Mouse (Mus musculus): Measurements from ENCODE around the gene Tdg. TPM values are rescaled to one million over a fixed set of nuclear protein-coding genes. Genes with fewer than 3 reads are reported as not detected.

Tdg gene
- polyA plus RNA-seq, 1 experiment from 2014 or later: 112 TPM

GRCm38 (mm10) chr10:82634348-82634747 is 4.7 kb downstream of the Tdg start:
- no peak overlapping the region for H3K27ac ChIP-seq (ENCODE audit: poor library complexity, severe bottlenecking)
- H3K4me3 ChIP-seq: no peak overlapping the region
- no peaks in the 10 kb centered on the region for H3K9me3 ChIP-seq (replicated peaks)
- H3K27me3 ChIP-seq (replicated peaks): no peaks in the 10 kb centered on the region
- H3K36me3 ChIP-seq: peaks cover 58% of the 10 kb centered on the region
- 96% methylated on average over 7 of the region's 7 CpGs for WGBS
- ATAC-seq (ENCODE audit: insufficient number of reproducible peaks, low FRiP score): no peak
- peaks cover 15% of the 10 kb centered on the region for H3K4me1 ChIP-seq (replicated peaks)
- no peak overlapping the region for H3K9ac ChIP-seq
- H3K4me2 ChIP-seq: no peak overlapping the region

- no peak overlapping the region for H3K4me3 ChIP-seq
- H3K27me3 ChIP-seq (replicated peaks): no peaks in the 10 kb centered on the region
- no peak for ATAC-seq (ENCODE audit: insufficient number of reproducible peaks, low FRiP score)
- no peak overlapping the region for H3K27ac ChIP-seq (ENCODE audit: poor library complexity, severe bottlenecking)
- peaks cover 76% of the 10 kb centered on the region for H3K36me3 ChIP-seq
- no peak overlapping the region for H3K4me2 ChIP-seq
- 94% methylated on average over 3 of the region's 3 CpGs for WGBS
- no peak overlapping the region for H3K9ac ChIP-seq
- H3K9me3 ChIP-seq (replicated peaks): no peaks in the 10 kb centered on the region
- peaks cover 5% of the 10 kb centered on the region for H3K4me1 ChIP-seq (replicated peaks)
These were observed 6.7 kb downstream of the Tdg start for GRCm38 (mm10) chr10:82636321-82636720.

GRCm38 (mm10) chr10:82639032-82639698 is 9.5 kb downstream of the Tdg start:
- no peak overlapping the region for H3K4me2 ChIP-seq
- peaks cover 81% of the 10 kb centered on the region for H3K36me3 ChIP-seq
- no peak overlapping the region for H3K27ac ChIP-seq (ENCODE audit: poor library complexity, severe bottlenecking)
- H3K4me3 ChIP-seq: no peak overlapping the region
- ATAC-seq (ENCODE audit: insufficient number of reproducible peaks, low FRiP score): no peak
- no peaks in the 10 kb centered on the region for H3K27me3 ChIP-seq (replicated peaks)
- H3K9me3 ChIP-seq (replicated peaks): no peaks in the 10 kb centered on the region
- WGBS: 90% methylated on average over 8 of the region's 8 CpGs
- no peak overlapping the region for H3K9ac ChIP-seq
- no peaks in the 10 kb centered on the region for H3K4me1 ChIP-seq (replicated peaks)

- Histone ChIP-seq H3K27ac (ENCODE audit: poor library complexity, severe bottlenecking) (no peak overlapping the region), H3K9ac (no peak overlapping the region), H3K27me3 (replicated peaks) (no peaks in the 10 kb centered on the region), H3K36me3 (peaks cover 87% of the 10 kb centered on the region), H3K4me1 (replicated peaks) (no peaks in the 10 kb centered on the region), H3K4me2 (no peak overlapping the region), H3K9me3 (replicated peaks) (no peaks in the 10 kb centered on the region), H3K4me3 (no peak overlapping the region)
- ATAC-seq (ENCODE audit: insufficient number of reproducible peaks, low FRiP score): no peak
- 94% methylated on average over 9 of the region's 9 CpGs for WGBS
These were observed 11.9 kb downstream of the Tdg start for GRCm38 (mm10) chr10:82641481-82641880.

- H3K4me2 ChIP-seq: no peak overlapping the region
- ATAC-seq (ENCODE audit: insufficient number of reproducible peaks, low FRiP score): no peak
- no peaks in the 10 kb centered on the region for H3K4me1 ChIP-seq (replicated peaks)
- no peak overlapping the region for H3K9ac ChIP-seq
- no peak overlapping the region for H3K4me3 ChIP-seq
- H3K27ac ChIP-seq (ENCODE audit: poor library complexity, severe bottlenecking): no peak overlapping the region
- peaks cover 75% of the 10 kb centered on the region for H3K36me3 ChIP-seq
- 95% methylated on average over 8 of the region's 8 CpGs for WGBS
- no peaks in the 10 kb centered on the region for H3K9me3 ChIP-seq (replicated peaks)
- H3K27me3 ChIP-seq (replicated peaks): no peaks in the 10 kb centered on the region
These were observed 16.5 kb downstream of the Tdg start for GRCm38 (mm10) chr10:82646083-82646482.

- ATAC-seq (ENCODE audit: insufficient number of reproducible peaks, low FRiP score): no peak
These were observed 17.7 kb downstream of the Tdg start for GRCm38 (mm10) chr10:82647205-82647811.

GRCm38 (mm10) chr10:82651221-82651620 is 21.6 kb downstream of the Tdg start:
- WGBS: 88% methylated on average over 5 of the region's 5 CpGs
- Histone ChIP-seq H3K4me2 (no peak overlapping the region), H3K4me3 (no peak overlapping the region), H3K36me3 (peaks cover 43% of the 10 kb centered on the region), H3K9ac (no peak overlapping the region), H3K27ac (ENCODE audit: poor library complexity, severe bottlenecking) (no peak overlapping the region), H3K9me3 (replicated peaks) (no peaks in the 10 kb centered on the region), H3K27me3 (replicated peaks) (no peaks in the 10 kb centered on the region), H3K4me1 (replicated peaks) (no peaks in the 10 kb centered on the region)
- ATAC-seq (ENCODE audit: insufficient number of reproducible peaks, low FRiP score): no peak

More at GRCm38 (mm10) chr10:82647205-82647811, 17.7 kb downstream of the Tdg start:
- no peak overlapping the region for H3K27ac ChIP-seq (ENCODE audit: poor library complexity, severe bottlenecking)
- H3K27me3 ChIP-seq (replicated peaks): no peaks in the 10 kb centered on the region
- H3K36me3 ChIP-seq: peaks cover 75% of the 10 kb centered on the region
- H3K9me3 ChIP-seq (replicated peaks): no peaks in the 10 kb centered on the region
- no peaks in the 10 kb centered on the region for H3K4me1 ChIP-seq (replicated peaks)
- whole genome bisulfite sequencing: 85% methylated on average over 17 of the region's 17 CpGs
- H3K4me2 ChIP-seq: no peak overlapping the region
- no peak overlapping the region for H3K9ac ChIP-seq
- H3K4me3 ChIP-seq: no peak overlapping the region

- no peaks in the 10 kb centered on the region for H3K4me1 ChIP-seq (replicated peaks)
- H3K4me2 ChIP-seq: no peak overlapping the region
- ATAC-seq (ENCODE audit: insufficient number of reproducible peaks, low FRiP score): no peak
- no peaks in the 10 kb centered on the region for H3K27me3 ChIP-seq (replicated peaks)
- 63% methylated on average over 5 of the region's 5 CpGs for WGBS
- no peak overlapping the region for H3K4me3 ChIP-seq
- H3K27ac ChIP-seq (ENCODE audit: poor library complexity, severe bottlenecking): no peak overlapping the region
- H3K9me3 ChIP-seq (replicated peaks): no peaks in the 10 kb centered on the region
- peaks cover 31% of the 10 kb centered on the region for H3K36me3 ChIP-seq
- no peak overlapping the region for H3K9ac ChIP-seq
These were observed 23.0 kb downstream of the Tdg start for GRCm38 (mm10) chr10:82652625-82653024.

GRCm38 (mm10) chr10:82654581-82654980 is 25.0 kb downstream of the Tdg start:
- Histone ChIP-seq H3K36me3 (peaks cover 23% of the 10 kb centered on the region), H3K4me2 (no peak overlapping the region), H3K4me1 (replicated peaks) (0 out of 2 replicates have a peak, but pooled peaks cover 4% of the 10 kb centered on the region), H3K27ac (ENCODE audit: poor library complexity, severe bottlenecking) (no peak overlapping the region), H3K27me3 (replicated peaks) (no peaks in the 10 kb centered on the region), H3K9ac (no peak overlapping the region), H3K9me3 (replicated peaks) (no peaks in the 10 kb centered on the region), H3K4me3 (no peak overlapping the region)
- WGBS: 79% methylated on average over 3 of the region's 3 CpGs
- no peak for ATAC-seq (ENCODE audit: insufficient number of reproducible peaks, low FRiP score)

GRCm38 (mm10) chr10:82661820-82662219 is 32.2 kb downstream of the Tdg start:
- Histone ChIP-seq H3K4me1 (replicated peaks) (peaks cover 4% of the 10 kb centered on the region; the same call in 1 of the 2 replicates), H3K27ac (ENCODE audit: poor library complexity, severe bottlenecking) (no peak overlapping the region), H3K4me3 (no peak overlapping the region), H3K4me2 (no peak overlapping the region), H3K27me3 (replicated peaks) (0 out of 2 replicates have a peak, but pooled peaks cover 3% of the 10 kb centered on the region), H3K9me3 (replicated peaks) (no peaks in the 10 kb centered on the region), H3K9ac (no peak overlapping the region), H3K36me3 (no peaks in the 10 kb centered on the region)
- 80% methylated on average over 8 of the region's 8 CpGs for WGBS
- no peak for ATAC-seq (ENCODE audit: insufficient number of reproducible peaks, low FRiP score)

GRCm38 (mm10) chr10:82662267-82662990 is 32.8 kb downstream of the Tdg start:
- H3K4me2 ChIP-seq: no peak overlapping the region
- no peak overlapping the region for H3K27ac ChIP-seq (ENCODE audit: poor library complexity, severe bottlenecking)
- ATAC-seq (ENCODE audit: insufficient number of reproducible peaks, low FRiP score): no peak
- H3K36me3 ChIP-seq: no peaks in the 10 kb centered on the region
- 0 out of 2 replicates have a peak, but pooled peaks cover 3% of the 10 kb centered on the region for H3K27me3 ChIP-seq (replicated peaks)
- no peak overlapping the region for H3K4me3 ChIP-seq
- H3K9ac ChIP-seq: no peak overlapping the region
- peaks cover 4% of the 10 kb centered on the region; the same call in 1 of the 2 replicates for H3K4me1 ChIP-seq (replicated peaks)
- no peaks in the 10 kb centered on the region for H3K9me3 ChIP-seq (replicated peaks)
- 77% methylated on average over 14 of the region's 14 CpGs for WGBS

All from heart, embryonic 12.5 days (tissue).